Mouse (Mus musculus) kidney, embryonic 16.5 days (tissue): ENCODE data around the gene Pllp. TPM values are rescaled to one million over a fixed set of nuclear protein-coding genes. Genes with fewer than 3 reads are reported as not detected.
A peak's percentile ranks its signal among the peaks of the same experiment; 100 is the strongest.

Experiments
- ATAC-seq: fragments of 200-750 bp; cut with Nextera tagmentation; 2 replicates; pipeline ENCODE4 v1.8.0; 2017; ENCODE audit warnings: moderate TSS enrichment; ENCODE audit not compliant: low FRiP score, low TSS enrichment
- H3K27ac ChIP-seq: fragments of 300-500 bp; sonication (generic); 2 replicates; pipeline ENCODE4 v1.5.1; 2014; ENCODE audit warnings: low read length
- H3K27me3 ChIP-seq: fragments of 300-500 bp; sonication (generic); 2 replicates; pipeline ENCODE4 v1.6.1; 2014; ENCODE audit warnings: low read length, control low read depth, mixed read lengths; ENCODE audit not compliant: insufficient read depth
- H3K36me3 ChIP-seq: fragments of 300-500 bp; sonication (generic); 2 replicates; pipeline ENCODE4 v1.6.1; 2014; ENCODE audit warnings: low read length, control low read depth, mixed read lengths; ENCODE audit not compliant: insufficient read depth
- H3K4me1 ChIP-seq: fragments of 300-500 bp; sonication (generic); 2 replicates; pipeline ENCODE4 v1.6.1; 2014; ENCODE audit warnings: low read length, control low read depth, mixed read lengths; ENCODE audit not compliant: insufficient read depth
- H3K4me2 ChIP-seq: fragments of 300-500 bp; sonication (generic); replicated peaks from 2 replicates; pipeline ENCODE4 v1.6.1; 2014; ENCODE audit warnings: low read depth, low read length
- H3K4me3 ChIP-seq: fragments of 300-500 bp; sonication (generic); 2 replicates; pipeline ENCODE4 v1.5.1; 2014; ENCODE audit warnings: mild to moderate bottlenecking, low read length
- H3K9ac ChIP-seq: fragments of 300-500 bp; sonication (generic); replicated peaks from 2 replicates; pipeline ENCODE4 v1.6.1; 2014; ENCODE audit warnings: low read length
- H3K9me3 ChIP-seq: fragments of 300-500 bp; sonication (generic); 2 replicates; pipeline ENCODE4 v1.6.1; 2016; ENCODE audit warnings: low read length, control low read depth
- WGBS: fragments of 180-500 bp; shearing (Covaris S2); extraction: QIAGEN DNeasy Blood & Tissue Kit; methylation state at CpG from one replicate; pipeline ENCODE4 v1.1.7; 2014; 5-methylcytosine and 5-hydroxymethylcytosine counted together
- polyA plus RNA-seq: library from polyadenylated mRNA; unstranded; fragments of >200 nt; fragmentation: Nextera tagmentation; extraction: Ambion mirVana; gene quantifications from 2 replicates; pipeline ENCODE4 v1.2.1, GENCODE M21; 2015

Pllp gene
- polyA plus RNA-seq, 1 experiment from 2014 or later, result 19.6 TPM

- 76% methylated on average over 10 of the region's 10 CpGs for WGBS
Observed at GRCm38 (mm10) chr8:94705581-94706245, 9.6 kb upstream of the Pllp start.

GRCm38 (mm10) chr8:94704669-94704984 is 8.5 kb upstream of the Pllp start:
- Histone ChIP-seq H3K9ac (peak overlapping the region; percentile 32), H3K4me3 (peak overlapping the region; percentile 66), H3K4me2 (peak overlapping the region; percentile 64), H3K4me1 (no peaks in the 10 kb centered on the region), H3K9me3 (no peaks in the 10 kb centered on the region), H3K27ac (no peak overlapping the region), H3K27me3 (no peaks in the 10 kb centered on the region), H3K36me3 (no peaks in the 10 kb centered on the region)
- 18% methylated on average over 9 of the region's 9 CpGs for WGBS
- no peak for ATAC-seq

More at GRCm38 (mm10) chr8:94705581-94706245, 9.6 kb upstream of the Pllp start:
- H3K27ac ChIP-seq, result no peak overlapping the region
- no peaks in the 10 kb centered on the region for H3K9me3 ChIP-seq
- no peaks in the 10 kb centered on the region for H3K36me3 ChIP-seq
- H3K27me3 ChIP-seq, result no peaks in the 10 kb centered on the region
- no peak overlapping the region for H3K4me2 ChIP-seq
- no peak overlapping the region for H3K9ac ChIP-seq
- no peaks in the 10 kb centered on the region for H3K4me1 ChIP-seq
- H3K4me3 ChIP-seq, result no peak overlapping the region
- no peak for ATAC-seq

GRCm38 (mm10) chr8:94703972-94704668 is 8.0 kb upstream of the Pllp start:
- H3K4me2 ChIP-seq, result peak overlapping the region; percentile 68
- peak overlapping the region; percentile 32 for H3K9ac ChIP-seq
- no peaks in the 10 kb centered on the region for H3K9me3 ChIP-seq
- H3K4me3 ChIP-seq, result peak overlapping the region; percentile 66
- under 1% methylated on average over 35 of the region's 35 CpGs for WGBS
- peak; percentile 92 for ATAC-seq
- H3K27ac ChIP-seq, result no peak overlapping the region
- H3K36me3 ChIP-seq, result no peaks in the 10 kb centered on the region
- no peaks in the 10 kb centered on the region for H3K27me3 ChIP-seq
- no peaks in the 10 kb centered on the region for H3K4me1 ChIP-seq

GRCm38 (mm10) chr8:94702844-94703813 is 7.1 kb upstream of the Pllp start:
- Histone ChIP-seq H3K36me3 (no peaks in the 10 kb centered on the region), H3K27ac (peak overlapping the region; percentile 38; the same call in 1 of the 2 replicates), H3K4me1 (no peaks in the 10 kb centered on the region), H3K4me3 (peak overlapping the region; percentile 66), H3K9ac (peak overlapping the region; percentile 53; the same call in 1 of the 2 replicates), H3K4me2 (peak overlapping the region; percentile 68), H3K9me3 (no peaks in the 10 kb centered on the region), H3K27me3 (peaks cover under 1% of the 10 kb centered on the region; the same call in 1 of the 2 replicates)
- WGBS, result under 1% methylated on average over 35 of the region's 35 CpGs
- peak; percentile 82 for ATAC-seq

GRCm38 (mm10) chr8:94702156-94702555 is 6.1 kb upstream of the Pllp start:
- peak overlapping the region; percentile 68 for H3K4me2 ChIP-seq
- H3K4me3 ChIP-seq, result peak overlapping the region; percentile 66
- no peak for ATAC-seq
- no peak overlapping the region for H3K9ac ChIP-seq
- no peaks in the 10 kb centered on the region for H3K4me1 ChIP-seq
- H3K27ac ChIP-seq, result no peak overlapping the region
- no peaks in the 10 kb centered on the region for H3K9me3 ChIP-seq
- WGBS, result 71% methylated on average over 3 of the region's 3 CpGs
- H3K27me3 ChIP-seq, result peaks cover 7% of the 10 kb centered on the region
- no peaks in the 10 kb centered on the region for H3K36me3 ChIP-seq

- no peak overlapping the region for H3K4me2 ChIP-seq
- peaks cover 24% of the 10 kb centered on the region for H3K27me3 ChIP-seq
- no peak overlapping the region for H3K27ac ChIP-seq
- H3K9me3 ChIP-seq, result no peaks in the 10 kb centered on the region
- peaks cover 8% of the 10 kb centered on the region for H3K4me1 ChIP-seq
- no peaks in the 10 kb centered on the region for H3K36me3 ChIP-seq
- H3K9ac ChIP-seq, result no peak overlapping the region
- WGBS, result 83% methylated on average over 4 of the region's 4 CpGs
- H3K4me3 ChIP-seq, result no peak overlapping the region
- no peak for ATAC-seq
Observed at GRCm38 (mm10) chr8:94700421-94700935, 4.4 kb upstream of the Pllp start.

GRCm38 (mm10) chr8:94699366-94699765 is 3.3 kb upstream of the Pllp start:
- H3K9me3 ChIP-seq, result no peaks in the 10 kb centered on the region
- 75% methylated on average over 16 of the region's 16 CpGs for WGBS
- H3K27me3 ChIP-seq, result peaks cover 35% of the 10 kb centered on the region
- H3K27ac ChIP-seq, result no peak overlapping the region
- peaks cover 15% of the 10 kb centered on the region for H3K4me1 ChIP-seq
- no peak for ATAC-seq
- H3K36me3 ChIP-seq, result no peaks in the 10 kb centered on the region
- H3K4me3 ChIP-seq, result no peak overlapping the region
- no peak overlapping the region for H3K4me2 ChIP-seq
- no peak overlapping the region for H3K9ac ChIP-seq

- H3K9me3 ChIP-seq, result no peaks in the 10 kb centered on the region
- 72% methylated on average over 6 of the region's 6 CpGs for WGBS
- H3K27ac ChIP-seq, result no peak overlapping the region
- peaks cover 49% of the 10 kb centered on the region for H3K27me3 ChIP-seq
- H3K4me3 ChIP-seq, result no peak overlapping the region
- no peak for ATAC-seq
- peaks cover 15% of the 10 kb centered on the region for H3K4me1 ChIP-seq
- no peak overlapping the region for H3K4me2 ChIP-seq
- no peaks in the 10 kb centered on the region for H3K36me3 ChIP-seq
- H3K9ac ChIP-seq, result no peak overlapping the region
Observed at GRCm38 (mm10) chr8:94697956-94698355, 1.9 kb upstream of the Pllp start.

- Histone ChIP-seq H3K4me3 (no peak overlapping the region), H3K4me2 (peak overlapping the region; percentile 84), H3K9me3 (no peaks in the 10 kb centered on the region), H3K27ac (no peak overlapping the region), H3K4me1 (peaks cover 15% of the 10 kb centered on the region), H3K36me3 (no peaks in the 10 kb centered on the region), H3K27me3 (peaks cover 55% of the 10 kb centered on the region), H3K9ac (no peak overlapping the region)
- no peak for ATAC-seq
- 64% methylated on average over 3 of the region's 3 CpGs for WGBS
Observed at GRCm38 (mm10) chr8:94696566-94696965, 488 bp upstream of the Pllp start.
